Mouse (Mus musculus) embryonic facial prominence, embryonic 10.5 days (tissue): ENCODE measurements around the gene Pepd. TPM values are rescaled to one million over a fixed set of nuclear protein-coding genes. Genes with fewer than 3 reads are reported as not detected.

ENCODE experiments used
- DNase-seq: peaks from one replicate; pipeline ENCODE4 v3.0.0-alpha.2; 2017; ENCODE audit warnings: low spot score
- H3K27ac ChIP-seq: fragments of 300-500 bp; sonication (generic); replicated peaks from 2 replicates; pipeline ENCODE4 v1.5.1; 2016; ENCODE audit warnings: mild to moderate bottlenecking
- H3K27me3 ChIP-seq: fragments of 300-500 bp; sonication (generic); replicated peaks from 2 replicates; pipeline ENCODE4 v1.6.1; 2016; ENCODE audit warnings: low read depth, mild to moderate bottlenecking; ENCODE audit not compliant: poor library complexity, severe bottlenecking
- H3K36me3 ChIP-seq: fragments of 300-500 bp; sonication (generic); replicated peaks from 2 replicates; pipeline ENCODE4 v1.6.1; 2016; ENCODE audit warnings: mild to moderate bottlenecking, moderate library complexity
- H3K4me1 ChIP-seq: fragments of 300-500 bp; sonication (generic); 2 replicates; pipeline ENCODE4 v1.6.1; 2016
- H3K4me3 ChIP-seq: fragments of 300-500 bp; sonication (generic); 2 replicates; pipeline ENCODE4 v1.5.1; 2016; ENCODE audit warnings: mild to moderate bottlenecking, moderate library complexity
- H3K9me3 ChIP-seq: fragments of 300-500 bp; sonication (generic); 2 replicates; pipeline ENCODE4 v1.6.1; 2016; ENCODE audit warnings: mild to moderate bottlenecking
- WGBS: fragments of 180-500 bp; shearing (Covaris S2); methylation state at CpG from one replicate; pipeline ENCODE4 v1.1.7; 2016; 5-methylcytosine and 5-hydroxymethylcytosine counted together
- polyA plus RNA-seq: library from polyadenylated mRNA; unstranded; fragments of >200 nt; fragmentation: Nextera tagmentation; extraction: Ambion mirVana; gene quantifications from 2 replicates; pipeline ENCODE4 v1.2.1, GENCODE M21; 2016

Gene Pepd
- polyA plus RNA-seq, 1 experiment from 2014 or later: 77.1 TPM

- H3K4me1 ChIP-seq: peaks cover 39% of the 10 kb centered on the region
- no peak overlapping the region; the same call in 1 of the 2 replicates for H3K27ac ChIP-seq
- DNase-seq: no peak
- no peaks in the 10 kb centered on the region for H3K27me3 ChIP-seq
- no peaks in the 10 kb centered on the region for H3K9me3 ChIP-seq
- WGBS: 97% methylated on average over 3 of the region's 3 CpGs
- 0 out of 2 replicates have a peak, but pooled peaks cover 5% of the 10 kb centered on the region for H3K36me3 ChIP-seq
- H3K4me3 ChIP-seq: no peak overlapping the region
Measured at GRCm38 (mm10) chr7:34988488-34988887, 76.3 kb downstream of the Pepd start.

DNA sequence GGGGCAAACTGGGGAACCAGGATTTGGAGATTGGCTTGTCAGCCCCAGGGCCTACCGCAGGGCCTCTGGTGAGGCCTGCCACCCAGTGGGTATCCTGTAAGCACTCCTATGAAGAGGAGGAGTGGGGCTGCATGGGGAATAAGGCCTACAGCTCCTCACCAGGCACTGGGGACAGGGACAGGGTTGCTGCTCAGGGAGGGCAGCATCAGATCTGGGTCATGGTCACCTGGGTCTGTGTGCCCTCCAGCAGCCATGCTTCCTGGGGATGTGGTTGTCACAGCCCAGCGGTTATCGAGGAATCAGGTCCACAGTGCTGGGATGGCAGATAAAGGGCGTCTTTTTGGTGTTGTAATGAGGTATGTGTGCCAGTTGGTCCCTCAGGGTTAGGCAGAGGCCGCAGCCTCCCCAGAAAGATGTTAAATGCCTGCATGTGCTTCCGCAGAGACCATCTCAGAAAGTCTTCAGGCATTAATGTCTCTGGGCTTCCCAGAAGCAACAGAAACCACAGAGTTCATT is 79.6 kb downstream of the Pepd start:
- Histone ChIP-seq H3K27me3 (no peaks in the 10 kb centered on the region), H3K4me1 (peaks cover 21% of the 10 kb centered on the region), H3K9me3 (no peaks in the 10 kb centered on the region), H3K4me3 (no peak overlapping the region), H3K27ac (peak overlapping the region; percentile 20; the same call in 1 of the 2 replicates), H3K36me3 (0 out of 2 replicates have a peak, but pooled peaks cover 5% of the 10 kb centered on the region)
- 88% methylated on average over 6 of the region's 6 CpGs for WGBS
- no peak for DNase-seq

- H3K27me3 ChIP-seq: no peaks in the 10 kb centered on the region
- H3K36me3 ChIP-seq: 0 out of 2 replicates have a peak, but pooled peaks cover 5% of the 10 kb centered on the region
- DNase-seq: no peak
- H3K4me3 ChIP-seq: no peak overlapping the region
- peaks cover 22% of the 10 kb centered on the region for H3K4me1 ChIP-seq
- H3K9me3 ChIP-seq: no peaks in the 10 kb centered on the region
- no peak overlapping the region for H3K27ac ChIP-seq
- WGBS: 92% methylated on average over 3 of the region's 3 CpGs
Measured at GRCm38 (mm10) chr7:34992766-34993165, 80.6 kb downstream of the Pepd start.

DNA sequence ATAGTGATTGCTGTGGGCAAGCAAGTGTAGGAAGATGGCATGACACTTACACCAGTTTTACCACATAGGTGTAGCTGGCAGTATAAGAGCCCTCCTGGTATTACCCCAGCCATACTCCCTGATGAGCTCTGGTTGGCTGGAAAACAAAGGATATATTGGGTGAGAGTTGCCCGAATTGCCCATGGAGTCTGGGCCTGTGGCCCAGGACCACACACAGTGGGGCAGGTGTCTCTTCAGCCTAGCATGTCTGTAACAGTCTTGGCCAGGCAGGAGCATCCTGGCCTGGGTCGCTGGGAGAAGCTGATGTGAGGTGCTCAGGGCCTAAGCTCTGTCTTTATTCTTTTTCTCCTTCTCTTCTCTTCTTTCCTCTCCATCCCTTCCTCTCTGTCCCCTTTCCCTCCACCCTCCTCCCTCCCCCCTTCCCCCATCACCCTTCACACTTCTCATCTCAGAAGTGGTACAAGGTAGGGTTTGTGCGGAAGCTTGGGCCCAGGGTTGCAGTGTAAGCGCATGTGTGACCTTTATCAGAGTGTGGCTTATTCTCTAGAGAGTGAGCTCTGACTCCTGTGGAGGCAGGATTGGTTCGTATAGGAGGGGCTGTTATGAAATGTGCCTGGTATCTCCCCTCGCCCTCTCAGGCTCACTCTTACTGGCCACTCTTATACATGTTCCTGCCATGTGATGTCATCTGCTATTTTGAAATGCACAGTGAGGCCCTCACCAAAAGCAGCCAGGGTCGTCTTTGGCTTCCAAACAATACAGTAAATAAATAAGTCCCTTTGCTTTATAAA is 83.9 kb downstream of the Pepd start:
- Histone ChIP-seq H3K36me3 (no peaks in the 10 kb centered on the region), H3K27me3 (no peaks in the 10 kb centered on the region), H3K27ac (0 out of 2 replicates have a peak overlapping the region, but pooled peaks have one; percentile 15), H3K9me3 (no peaks in the 10 kb centered on the region), H3K4me1 (peaks cover 42% of the 10 kb centered on the region), H3K4me3 (no peak overlapping the region)
- WGBS: 80% methylated on average over 7 of the region's 7 CpGs
- DNase-seq: no peak

DNA sequence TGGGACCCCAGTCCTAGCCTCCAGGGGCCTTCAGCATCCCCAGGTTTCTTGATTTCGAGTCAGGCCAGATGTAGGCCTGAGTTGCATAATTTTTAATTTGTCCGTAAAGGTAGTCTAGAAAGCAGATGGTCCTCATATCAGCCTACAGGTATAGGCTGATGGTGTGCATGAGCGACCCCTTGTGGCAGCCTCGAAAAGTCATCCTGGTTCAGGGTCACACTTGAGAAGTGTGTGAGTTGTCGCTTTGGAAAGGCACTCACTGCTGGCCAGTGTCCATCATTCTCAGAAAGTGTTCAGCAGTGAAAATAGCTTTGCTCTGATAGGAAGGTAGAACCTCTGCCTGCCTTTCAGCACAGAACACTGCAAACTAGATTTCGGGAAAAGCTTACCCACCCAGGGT is 88.7 kb downstream of the Pepd start:
- H3K4me1 ChIP-seq: peaks cover 44% of the 10 kb centered on the region
- no peaks in the 10 kb centered on the region for H3K9me3 ChIP-seq
- no peaks in the 10 kb centered on the region for H3K27me3 ChIP-seq
- H3K4me3 ChIP-seq: no peak overlapping the region
- no peak overlapping the region for H3K27ac ChIP-seq
- 38% methylated on average over 6 of the region's 6 CpGs for WGBS
- no peaks in the 10 kb centered on the region for H3K36me3 ChIP-seq
- peak; percentile 60 for DNase-seq

DNA sequence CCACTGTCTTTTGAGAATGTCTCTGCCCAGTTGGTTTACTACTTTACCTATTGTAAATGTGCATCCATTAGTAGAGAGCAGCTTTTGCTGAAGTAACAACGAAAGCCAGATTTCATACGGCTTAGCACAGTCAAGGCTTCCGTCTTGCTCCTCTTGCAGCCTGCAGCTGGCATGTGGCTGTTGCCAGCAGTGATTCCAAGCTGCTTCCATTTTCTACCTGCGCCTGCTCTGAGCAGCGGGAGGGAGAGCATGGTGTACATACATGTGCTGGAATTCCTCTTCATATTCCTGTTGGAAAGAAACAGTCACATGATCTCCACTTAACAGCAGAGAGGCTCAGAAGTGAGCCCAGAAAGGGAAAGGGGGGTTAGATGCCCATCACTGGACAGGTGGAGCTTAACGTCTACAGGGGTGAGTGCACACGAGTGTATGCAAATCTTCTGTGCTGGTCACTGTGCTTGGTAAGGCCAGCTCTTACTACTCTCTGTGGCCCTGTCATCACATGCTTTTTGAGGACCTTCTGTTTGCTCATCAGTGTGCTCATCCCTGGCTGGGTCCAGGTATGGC is 91.1 kb downstream of the Pepd start:
- WGBS: 85% methylated on average over 7 of the region's 7 CpGs
- peaks cover 20% of the 10 kb centered on the region for H3K4me1 ChIP-seq
- no peak for DNase-seq
- no peak overlapping the region for H3K27ac ChIP-seq
- 0 out of 2 replicates have a peak, but pooled peaks cover 3% of the 10 kb centered on the region for H3K36me3 ChIP-seq
- no peak overlapping the region for H3K4me3 ChIP-seq
- H3K9me3 ChIP-seq: no peaks in the 10 kb centered on the region
- no peaks in the 10 kb centered on the region for H3K27me3 ChIP-seq

- WGBS: 90% methylated on average over 7 of the region's 7 CpGs
Measured at GRCm38 (mm10) chr7:35006661-35007060, 94.5 kb downstream of the Pepd start.

DNA sequence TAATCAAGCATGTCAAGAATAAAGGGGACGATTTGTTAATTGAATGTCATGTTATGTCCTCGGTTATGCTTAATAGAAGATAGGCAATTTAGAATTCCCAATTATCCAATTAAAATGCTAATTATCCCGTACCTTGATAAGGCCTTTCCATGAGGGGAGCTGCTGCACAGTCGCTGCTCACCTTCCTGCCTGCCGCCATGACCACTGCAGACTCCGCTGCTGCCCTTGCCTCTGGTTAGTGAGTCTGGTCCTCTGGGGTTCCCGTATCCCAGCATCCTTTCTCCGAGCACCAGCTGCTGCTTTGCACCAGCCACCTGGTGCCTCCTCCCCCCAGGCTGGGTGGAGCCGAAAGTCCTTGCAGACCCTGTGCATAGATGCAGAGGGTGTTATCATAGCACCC is 101.0 kb downstream of the Pepd start:
- 76% methylated on average over 9 of the region's 9 CpGs for WGBS
- H3K27me3 ChIP-seq: no peaks in the 10 kb centered on the region
- H3K4me1 ChIP-seq: peaks cover 6% of the 10 kb centered on the region
- H3K27ac ChIP-seq: no peak overlapping the region
- H3K9me3 ChIP-seq: no peaks in the 10 kb centered on the region
- DNase-seq: no peak
- H3K36me3 ChIP-seq: no peaks in the 10 kb centered on the region
- H3K4me3 ChIP-seq: no peak overlapping the region

More at GRCm38 (mm10) chr7:35006661-35007060, 94.5 kb downstream of the Pepd start:
- Histone ChIP-seq H3K4me3 (no peak overlapping the region), H3K27me3 (no peaks in the 10 kb centered on the region), H3K9me3 (no peaks in the 10 kb centered on the region), H3K4me1 (peaks cover 5% of the 10 kb centered on the region; the same call in 1 of the 2 replicates), H3K27ac (no peak overlapping the region), H3K36me3 (0 out of 2 replicates have a peak, but pooled peaks cover 3% of the 10 kb centered on the region)
- DNase-seq: no peak

GRCm38 (mm10) chr7:35015252-35015651 is 103.1 kb downstream of the Pepd start:
- no peak for DNase-seq
- WGBS: 79% methylated on average over 2 of the region's 2 CpGs
- H3K4me1 ChIP-seq: peaks cover 6% of the 10 kb centered on the region
- H3K27me3 ChIP-seq: no peaks in the 10 kb centered on the region
- no peak overlapping the region for H3K27ac ChIP-seq
- peaks cover 4% of the 10 kb centered on the region; the same call in 1 of the 2 replicates for H3K36me3 ChIP-seq
- no peak overlapping the region for H3K4me3 ChIP-seq
- no peaks in the 10 kb centered on the region for H3K9me3 ChIP-seq

DNA sequence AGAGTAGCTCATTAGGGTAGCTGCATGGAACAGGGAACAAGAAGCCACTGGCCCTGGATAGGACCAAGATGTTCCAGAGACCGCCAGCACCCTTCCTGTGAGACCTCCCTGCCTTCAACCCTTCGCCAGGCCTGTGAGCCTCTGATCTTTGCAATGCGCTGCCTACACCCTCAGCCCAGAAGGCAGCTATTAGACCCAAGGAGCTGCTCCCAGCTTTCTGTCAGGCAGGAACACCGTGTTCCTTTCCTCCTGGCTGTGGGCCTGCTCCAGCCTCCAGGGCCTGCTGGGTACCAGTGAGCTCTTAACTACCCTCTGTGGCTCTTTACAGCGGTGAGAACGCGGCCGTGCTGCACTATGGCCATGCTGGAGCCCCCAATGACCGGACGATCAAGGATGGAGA is 109.2 kb downstream of the Pepd start:
- H3K27ac ChIP-seq: no peak overlapping the region
- DNase-seq: no peak
- H3K9me3 ChIP-seq: no peaks in the 10 kb centered on the region
- 88% methylated on average over 10 of the region's 10 CpGs for WGBS
- no peaks in the 10 kb centered on the region for H3K27me3 ChIP-seq
- peaks cover 11% of the 10 kb centered on the region; the same call in 1 of the 2 replicates for H3K36me3 ChIP-seq
- H3K4me3 ChIP-seq: no peak overlapping the region
- 0 out of 2 replicates have a peak, but pooled peaks cover 6% of the 10 kb centered on the region for H3K4me1 ChIP-seq

GRCm38 (mm10) chr7:35023251-35023650 is 111.1 kb downstream of the Pepd start:
- peaks cover 11% of the 10 kb centered on the region; the same call in 1 of the 2 replicates for H3K36me3 ChIP-seq
- no peak for DNase-seq
- H3K4me1 ChIP-seq: 0 out of 2 replicates have a peak, but pooled peaks cover 6% of the 10 kb centered on the region
- no peaks in the 10 kb centered on the region for H3K27me3 ChIP-seq
- H3K27ac ChIP-seq: no peak overlapping the region
- no peaks in the 10 kb centered on the region for H3K9me3 ChIP-seq
- no peak overlapping the region for H3K4me3 ChIP-seq
- WGBS: 78% methylated on average over 4 of the region's 4 CpGs

DNA sequence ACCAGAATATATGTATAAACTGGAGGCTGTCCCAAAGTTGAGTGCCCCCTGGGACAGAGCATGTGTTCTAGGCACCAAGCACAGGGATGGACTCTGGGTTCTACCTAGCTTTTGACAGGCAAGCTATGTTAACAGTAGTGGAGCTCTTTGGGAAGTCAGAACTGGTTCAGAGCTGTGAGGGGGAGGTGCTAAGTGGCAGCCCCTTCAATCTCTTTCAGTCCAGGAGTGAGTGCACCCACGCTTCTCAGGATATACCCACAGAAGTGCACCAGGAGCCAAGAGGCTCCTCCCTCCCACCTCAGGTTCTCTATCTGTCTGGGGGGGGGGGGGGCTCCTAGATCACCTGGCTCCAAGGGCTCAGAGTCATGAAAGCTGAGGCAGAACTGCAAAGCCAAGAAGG is 112.2 kb downstream of the Pepd start:
- H3K9me3 ChIP-seq: no peaks in the 10 kb centered on the region
- H3K27ac ChIP-seq: no peak overlapping the region
- peaks cover 7% of the 10 kb centered on the region; the same call in 1 of the 2 replicates for H3K36me3 ChIP-seq
- no peak overlapping the region for H3K4me3 ChIP-seq
- DNase-seq: no peak
- H3K27me3 ChIP-seq: no peaks in the 10 kb centered on the region
- 0 out of 2 replicates have a peak, but pooled peaks cover 6% of the 10 kb centered on the region for H3K4me1 ChIP-seq
- 80% methylated on average over 1 of the region's 1 CpGs for WGBS
